Mouse (Mus musculus) retina, embryonic 14.5 days (tissue): ENCODE measurements around the gene 2410131K14Rik.

Experiments
- DNase-seq: peaks from one replicate; pipeline ENCODE4 v3.0.0-alpha.2; 2015; ENCODE audit warnings: low spot score

Gene 2410131K14Rik

GRCm38 (mm10) chr5:118311251-118311650 lies 66.2 kb downstream of the 2410131K14Rik start:
- no peak for DNase-seq

GRCm38 (mm10) chr5:118313766-118314165 lies 68.7 kb downstream of the 2410131K14Rik start:
- DNase-seq, result no peak
